Mouse (Mus musculus) MEL (cell line): ENCODE measurements around the gene Olfr1009.

ENCODE experiments used
- CTCF ChIP-seq, 3 experiments: IDR thresholded peaks in 2 of 3; conservative IDR thresholded peaks in 1 of 3; 2 replicates each; pipeline ENCODE4 v1.5.1; 2011 to 2012; ENCODE audit warnings: low read length in 3 of 3, low read depth in 2 of 3, mild to moderate bottlenecking in 2 of 3, improper control_type of control experiment in 1 of 3, inconsistent platforms in 1 of 3, mixed read lengths in 1 of 3, moderate library complexity in 1 of 3; ENCODE audit not compliant: control insufficient read depth in 1 of 3, insufficient read depth in 1 of 3, poor library complexity in 1 of 3, severe bottlenecking in 1 of 3
- EP300 ChIP-seq, 2 experiments: IDR thresholded peaks; 2 replicates each; pipeline ENCODE4 v1.6.1; 2011; ENCODE audit warnings: improper control_type of control experiment in 2 of 2, low read length in 2 of 2, low read depth in 1 of 2, mild to moderate bottlenecking in 1 of 2

DNA sequence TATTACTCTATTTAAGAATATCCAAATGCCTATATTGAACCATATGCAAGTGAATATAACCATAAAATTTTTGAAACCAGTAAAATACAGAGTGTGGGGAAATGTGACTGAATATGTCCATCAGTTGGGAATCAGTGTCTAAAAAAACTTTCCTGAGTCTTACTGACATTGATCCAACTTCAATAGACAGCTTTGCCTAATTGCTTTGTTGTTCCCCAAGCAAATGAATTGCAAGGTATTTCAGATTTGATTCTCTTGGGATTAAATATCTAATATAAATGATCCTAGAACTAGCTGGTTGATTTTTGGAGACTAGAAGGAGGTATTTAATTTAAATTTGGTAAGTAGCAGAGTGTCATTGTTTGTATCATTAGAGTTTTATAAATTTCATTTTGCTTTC lies 57.2 kb downstream of the Olfr1009 start, which contains the start of gene Olfr1014:
- TF ChIP-seq EP300 (IDR thresholded peaks at IDR 0.05; ENCODE audit: low read depth in 1 of 2, low read length in 2 of 2) (no peak), CTCF (IDR thresholded peaks at IDR 0.05 in 2 of 3, conservative IDR thresholded peaks at IDR 0.05 in 1 of 3; ENCODE audit: control insufficient read depth in 1 of 3, insufficient read depth in 1 of 3, low read depth in 2 of 3, low read length in 3 of 3, poor library complexity in 1 of 3, severe bottlenecking in 1 of 3) (no peak)
